Comparison of ENCODE assay signal across 23 mouse cellular contexts in genomic region chrX:19264237-19264636, GRCm38 (mm10).
DNase-seq lines count a peak whose midpoint lies in the region; ATAC-seq and TF ChIP-seq lines count a peak whose summit lies in the region.
"Had no signal": no experiment of that assay in that cellular context is flagged by ENCODE, and none has a peak within 500 bp of the region (broad histone marks: within the 10 kb centered on the region; RNA-seq: fewer than 3 reads in every experiment).

No protein-coding gene starts in this region.

- no peaks in the 10 kb centered on the region for H3K9me3 ChIP-seq in midbrain, embryonic 10.5 days (replicated peaks)
- no peaks in the 10 kb centered on the region for H3K9me3 ChIP-seq in midbrain, embryonic 15.5 days
- no peaks in the 10 kb centered on the region for H3K9me3 ChIP-seq in ES-E14 (ENCODE audit: control insufficient read depth, insufficient read depth, low read depth, low read length)
- H3K9me3 ChIP-seq: embryonic facial prominence, embryonic 10.5 days; embryonic facial prominence, embryonic 12.5 days; forebrain, embryonic 13.5 days; forebrain, embryonic 15.5 days had no signal

- peak; percentile 12 for DNase-seq in midbrain, embryonic 10.5 days (ENCODE audit: low spot score)
- peak; percentile 15 for DNase-seq in ES-CJ7 (ENCODE audit: low read depth, low spot score)
- DNase-seq in ES-E14 (ENCODE audit: low read depth, low spot score) = peak; percentile 7
- peak; percentile 52 for DNase-seq in R1 (ENCODE audit: low read depth, low spot score)
- no peak for DNase-seq in urinary bladder, postnatal 4 days (ENCODE audit: low spot score in 2 of 2)
- DNase-seq in kidney, postnatal 10 days = no peak
- DNase-seq in frontal cortex, postnatal 10 days (ENCODE audit: low spot score in 2 of 2) = no peak
- DNase-seq: adrenal gland, adult 8-10 months; adrenal gland, postnatal 14 days; adrenal gland, postnatal 36 days; cerebellum, adult 11-12 months; cerebellum, adult 2 months; cerebellum, adult 9-10 months; cerebellum, postnatal 10 days; cerebellum, postnatal 25 days; forebrain, postnatal 0 days had no signal

- no peak overlapping the region for H3K4me3 ChIP-seq in midbrain, embryonic 10.5 days
- no peak overlapping the region for H3K4me3 ChIP-seq in midbrain, embryonic 15.5 days
- H3K4me3 ChIP-seq in ES-E14 (ENCODE audit: insufficient read depth in 1 of 2, low read depth in 1 of 2, low read length in 2 of 2, poor library complexity in 1 of 2, severe bottlenecking in 1 of 2) = no peak overlapping the region
- H3K4me3 ChIP-seq: embryonic facial prominence, embryonic 10.5 days; embryonic facial prominence, embryonic 12.5 days; forebrain, embryonic 13.5 days; forebrain, embryonic 15.5 days had no signal

- no peak overlapping the region for H3K9ac ChIP-seq in midbrain, embryonic 15.5 days
- no peak overlapping the region for H3K9ac ChIP-seq in ES-E14 (ENCODE audit: insufficient read depth, low read depth, low read length, poor library complexity, severe bottlenecking)
- H3K9ac ChIP-seq: embryonic facial prominence, embryonic 12.5 days; forebrain, embryonic 13.5 days; forebrain, embryonic 15.5 days; forebrain, postnatal 0 days had no signal

- H3K4me1 ChIP-seq in midbrain, embryonic 10.5 days = no peaks in the 10 kb centered on the region
- no peaks in the 10 kb centered on the region for H3K4me1 ChIP-seq in midbrain, embryonic 15.5 days
- no peaks in the 10 kb centered on the region for H3K4me1 ChIP-seq in ES-E14 (ENCODE audit: control insufficient read depth in 2 of 2, insufficient read depth in 2 of 2, low read length in 2 of 2, poor library complexity in 1 of 2)
- H3K4me1 ChIP-seq: embryonic facial prominence, embryonic 10.5 days; embryonic facial prominence, embryonic 12.5 days; forebrain, embryonic 13.5 days; forebrain, embryonic 15.5 days had no signal

- H3K4me2 ChIP-seq in midbrain, embryonic 15.5 days = no peak overlapping the region
- H3K4me2 ChIP-seq: embryonic facial prominence, embryonic 12.5 days; forebrain, embryonic 13.5 days; forebrain, embryonic 15.5 days had no signal

- ATAC-seq in midbrain, embryonic 15.5 days (replicated peaks) = no peak
- ATAC-seq: activated CD4-positive, CD25-positive, alpha-beta regulatory T cell, adult 4 months; forebrain, embryonic 13.5 days; forebrain, embryonic 15.5 days; forebrain, postnatal 0 days; Patski had no signal

- in situ Hi-C loops in ES-E14 (cut with MboI; ENCODE audit: low sequenced_read_pairs in 2 of 2, unreplicated experiment in 2 of 2) = no loop called here

- H3K36me3 ChIP-seq in midbrain, embryonic 10.5 days = no peaks in the 10 kb centered on the region
- H3K36me3 ChIP-seq in midbrain, embryonic 15.5 days (replicated peaks) = no peaks in the 10 kb centered on the region
- no peaks in the 10 kb centered on the region for H3K36me3 ChIP-seq in ES-E14 (ENCODE audit: control insufficient read depth, insufficient read depth, low read length, poor library complexity, severe bottlenecking)
- H3K36me3 ChIP-seq: embryonic facial prominence, embryonic 10.5 days; embryonic facial prominence, embryonic 12.5 days; forebrain, embryonic 15.5 days had no signal

- no peaks in the 10 kb centered on the region for H3K27me3 ChIP-seq in midbrain, embryonic 10.5 days (ENCODE audit: low read depth, poor library complexity, severe bottlenecking)
- H3K27me3 ChIP-seq in midbrain, embryonic 15.5 days (replicated peaks) = no peaks in the 10 kb centered on the region
- H3K27me3 ChIP-seq: embryonic facial prominence, embryonic 12.5 days; forebrain, embryonic 13.5 days; forebrain, embryonic 15.5 days had no signal

- no peak overlapping the region for H3K27ac ChIP-seq in midbrain, embryonic 10.5 days (replicated peaks)
- no peak overlapping the region for H3K27ac ChIP-seq in midbrain, embryonic 15.5 days
- no peak overlapping the region for H3K27ac ChIP-seq in ES-E14 (ENCODE audit: insufficient read depth, low read depth, low read length, poor library complexity, severe bottlenecking)
- H3K27ac ChIP-seq: embryonic facial prominence, embryonic 10.5 days; embryonic facial prominence, embryonic 12.5 days; forebrain, embryonic 13.5 days; forebrain, embryonic 15.5 days had no signal

TF ChIP-seq in ES-E14, 5 proteins besides CTCF, POLR2A, EP300 and RAD21:
- no peak for TF ChIP-seq MAFK (IDR thresholded peaks at IDR 0.05; ENCODE audit: insufficient read depth, low read depth, low read length)
- TF ChIP-seq ZNF384 (IDR thresholded peaks at IDR 0.05; ENCODE audit: low read depth, low read length) = peak; percentile 73; the same call in 1 of the 2 replicates
- no peak for TF ChIP-seq ZC3H11A (IDR thresholded peaks at IDR 0.05; ENCODE audit: borderline replicate concordance, low read depth, low read length)

Comparison
In these comparisons a context has a peak if more than half of its experiments do, and no peak if none do; other contexts are left out.
1. DNase-seq: peak in midbrain, embryonic 10.5 days (single experiment), ES-CJ7 (single experiment), ES-E14 (single experiment) and R1 (single experiment); none in urinary bladder, postnatal 4 days (0 of 2), kidney, postnatal 10 days (single experiment) and frontal cortex, postnatal 10 days (0 of 2).